Mouse (Mus musculus): ENCODE data around the gene Hmx2. TPM values are rescaled to one million over a fixed set of nuclear protein-coding genes. Genes with fewer than 3 reads are reported as not detected.

Gene Hmx2
- polyA plus RNA-seq, 1 experiment from 2014 or later: 2.7 TPM

DNA sequence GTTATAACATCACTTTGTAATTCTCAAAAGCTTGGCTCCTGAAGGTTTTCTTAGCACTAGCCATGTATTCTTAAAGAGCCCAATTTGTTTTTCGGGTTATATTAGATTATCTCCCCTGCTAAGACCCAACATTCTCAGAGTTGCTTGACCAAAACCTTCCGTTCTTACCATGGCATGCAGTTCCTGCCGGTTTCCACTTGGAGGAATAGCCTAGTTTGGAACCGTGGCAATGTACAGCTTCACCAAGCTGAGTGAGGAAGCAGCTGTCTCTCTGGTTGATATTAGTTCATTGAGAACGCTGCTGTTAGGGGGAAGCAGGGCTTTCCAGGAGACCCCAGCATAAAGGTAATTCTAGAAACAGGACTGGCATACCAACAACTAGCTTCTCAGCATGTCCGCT is 26.7 kb downstream of the Hmx2 start:
- no peak overlapping the region for H3K4me3 ChIP-seq (ENCODE audit: low read depth, low read length)
- H3K36me3 ChIP-seq (ENCODE audit: control insufficient read depth, insufficient read depth, low read length): peaks cover 10% of the 10 kb centered on the region; the same call in 1 of the 2 replicates
- no peak overlapping the region for H3K27ac ChIP-seq (ENCODE audit: low read depth, low read length)
- H3K9me3 ChIP-seq (ENCODE audit: control insufficient read depth, low read length): no peaks in the 10 kb centered on the region
- ATAC-seq (ENCODE audit: low FRiP score) (no peak), DNase-seq (ENCODE audit: low spot score) (no peak)
- no peak overlapping the region for H3K9ac ChIP-seq (ENCODE audit: low read depth, low read length)
- WGBS: 74% methylated on average over 6 of the region's 6 CpGs
- no peak overlapping the region for H3K4me2 ChIP-seq (replicated peaks; ENCODE audit: low read depth, low read length)
- H3K4me1 ChIP-seq (replicated peaks; ENCODE audit: control insufficient read depth, insufficient read depth, low read length): no peaks in the 10 kb centered on the region
- H3K27me3 ChIP-seq (ENCODE audit: control insufficient read depth, insufficient read depth, low read length): no peaks in the 10 kb centered on the region

DNA sequence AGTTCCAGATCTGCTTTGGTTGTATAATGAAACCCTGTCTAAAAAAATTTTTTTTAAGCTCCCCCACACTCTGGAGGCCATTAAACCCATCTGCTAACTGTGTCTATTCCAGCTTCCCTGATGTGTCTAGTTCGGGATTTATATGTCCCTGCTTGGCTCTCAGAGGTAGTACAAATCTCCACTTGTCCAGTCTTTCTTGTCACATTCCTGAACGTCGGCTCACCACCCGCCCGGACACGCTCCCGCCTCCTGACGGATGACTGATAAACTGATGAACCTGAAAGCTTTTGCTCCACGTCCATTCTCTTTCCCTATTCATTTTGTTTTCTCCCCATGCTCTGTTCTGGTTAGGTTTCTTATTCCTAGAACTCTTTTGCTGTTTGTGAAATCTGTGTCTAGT is 33.6 kb downstream of the Hmx2 start:
- no peak for ATAC-seq (ENCODE audit: low FRiP score)
- Histone ChIP-seq H3K4me2 (replicated peaks; ENCODE audit: low read depth, low read length) (no peak overlapping the region), H3K36me3 (ENCODE audit: control insufficient read depth, insufficient read depth, low read length) (no peaks in the 10 kb centered on the region), H3K9ac (ENCODE audit: low read depth, low read length) (no peak overlapping the region), H3K27me3 (ENCODE audit: control insufficient read depth, insufficient read depth, low read length) (no peaks in the 10 kb centered on the region), H3K27ac (ENCODE audit: low read depth, low read length) (no peak overlapping the region), H3K9me3 (ENCODE audit: control insufficient read depth, low read length) (no peaks in the 10 kb centered on the region), H3K4me3 (ENCODE audit: low read depth, low read length) (no peak overlapping the region), H3K4me1 (replicated peaks; ENCODE audit: control insufficient read depth, insufficient read depth, low read length) (no peaks in the 10 kb centered on the region)
- 71% methylated on average over 9 of the region's 9 CpGs for WGBS
- no peak for DNase-seq (ENCODE audit: low spot score)

DNA sequence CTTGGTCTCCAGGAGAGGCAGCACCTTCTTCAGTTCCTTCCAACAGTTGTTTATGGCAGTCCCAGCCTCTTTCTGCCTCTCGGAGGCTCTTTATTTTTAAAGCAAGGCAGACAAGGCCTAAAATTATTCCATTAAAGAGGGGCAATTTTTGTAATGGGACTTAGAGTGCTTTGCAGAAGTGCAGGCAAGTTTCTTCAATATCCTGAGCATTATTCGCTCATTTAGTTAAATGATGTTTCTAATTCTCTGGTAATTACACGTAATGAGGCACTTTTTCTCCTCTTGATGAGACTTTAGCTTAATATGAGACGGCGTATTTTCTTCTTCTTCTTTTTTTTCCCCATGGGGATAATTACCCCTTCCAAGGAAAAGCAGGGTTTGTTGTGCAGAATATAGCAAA is 37.0 kb downstream of the Hmx2 start:
- WGBS: 87% methylated on average over 5 of the region's 5 CpGs
- no peaks in the 10 kb centered on the region for H3K27me3 ChIP-seq (ENCODE audit: control insufficient read depth, insufficient read depth, low read length)
- no peak for DNase-seq (ENCODE audit: low spot score)

DNA sequence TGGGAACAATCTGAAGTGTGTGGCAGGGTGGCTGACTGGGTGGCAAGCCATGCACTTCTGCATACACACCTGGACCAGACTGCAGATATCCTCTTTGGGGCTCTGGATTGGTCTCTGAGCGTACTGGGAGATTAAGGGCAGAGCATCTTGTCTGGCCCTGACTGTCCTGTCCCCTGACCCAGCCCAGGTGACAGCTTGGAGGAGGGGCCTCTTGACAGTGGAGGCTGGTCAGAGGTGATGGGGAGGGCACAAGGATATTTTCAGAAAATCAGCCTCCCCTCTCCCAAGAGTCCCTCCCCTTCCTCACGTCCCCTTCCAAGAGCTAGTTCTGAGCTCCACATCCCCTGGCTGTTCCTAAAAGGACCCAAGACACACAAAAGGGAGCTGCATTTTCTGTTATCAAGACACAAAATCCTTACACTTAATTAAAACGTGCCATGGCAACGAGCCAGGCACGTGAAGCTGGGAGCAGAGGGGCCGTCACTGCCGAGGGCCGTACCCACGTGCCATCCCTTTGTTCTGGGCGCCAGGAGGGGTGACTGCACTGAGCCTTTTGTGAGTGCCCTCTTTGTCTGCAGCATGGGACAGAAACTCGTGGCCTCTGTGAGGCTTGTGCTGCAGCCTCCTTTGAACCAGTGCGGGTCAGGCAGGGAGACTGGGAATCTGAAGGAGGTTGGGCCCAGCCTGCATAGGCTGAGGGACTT is 49.4 kb downstream of the Hmx2 start:
- ATAC-seq (ENCODE audit: low FRiP score) (peak; percentile 94), DNase-seq (ENCODE audit: low spot score) (peak; percentile 85)
- 7% methylated on average over 12 of the region's 12 CpGs for WGBS
- peak overlapping the region; percentile 12; the same call in 1 of the 2 replicates for H3K9ac ChIP-seq (ENCODE audit: low read depth, low read length)
- H3K9me3 ChIP-seq (ENCODE audit: control insufficient read depth, low read length): no peaks in the 10 kb centered on the region
- no peak overlapping the region for H3K4me3 ChIP-seq (ENCODE audit: low read depth, low read length)
- peaks cover 3% of the 10 kb centered on the region; the same call in 1 of the 2 replicates for H3K4me1 ChIP-seq (replicated peaks; ENCODE audit: control insufficient read depth, insufficient read depth, low read length)
- H3K27me3 ChIP-seq (ENCODE audit: control insufficient read depth, insufficient read depth, low read length): peaks cover 29% of the 10 kb centered on the region
- peak overlapping the region; percentile 1; the same call in 1 of the 2 replicates for H3K4me2 ChIP-seq (replicated peaks; ENCODE audit: low read depth, low read length)
- H3K36me3 ChIP-seq (ENCODE audit: control insufficient read depth, insufficient read depth, low read length): no peaks in the 10 kb centered on the region
- H3K27ac ChIP-seq (ENCODE audit: low read depth, low read length): peak overlapping the region; percentile 48; the same call in 1 of the 2 replicates

More for the DNA sequence above, 37.0 kb downstream of the Hmx2 start:
- Histone ChIP-seq H3K4me1 (replicated peaks; ENCODE audit: control insufficient read depth, insufficient read depth, low read length) (no peaks in the 10 kb centered on the region), H3K27ac (ENCODE audit: low read depth, low read length) (no peak overlapping the region), H3K4me3 (ENCODE audit: low read depth, low read length) (no peak overlapping the region), H3K9me3 (ENCODE audit: control insufficient read depth, low read length) (no peaks in the 10 kb centered on the region), H3K9ac (ENCODE audit: low read depth, low read length) (no peak overlapping the region), H3K4me2 (replicated peaks; ENCODE audit: low read depth, low read length) (no peak overlapping the region), H3K36me3 (ENCODE audit: control insufficient read depth, insufficient read depth, low read length) (no peaks in the 10 kb centered on the region)
- no peak for ATAC-seq (ENCODE audit: low FRiP score)

DNA sequence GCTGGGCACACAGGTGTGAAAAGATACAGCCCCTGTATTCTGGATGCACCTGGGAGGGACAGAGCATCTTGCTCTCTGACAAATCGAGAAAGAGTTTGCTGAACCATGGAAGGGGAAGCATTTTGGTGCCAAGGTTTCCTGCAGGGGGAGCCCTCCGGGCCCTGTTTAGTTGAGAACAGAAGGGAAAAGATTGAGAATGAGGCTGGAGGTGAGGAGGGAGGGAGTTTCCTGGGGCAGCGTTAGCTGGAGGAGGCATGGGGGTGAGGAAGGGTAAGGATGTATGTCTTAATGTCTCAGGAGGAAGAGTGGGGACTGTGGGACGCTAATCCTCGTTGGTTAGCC is 49.9 kb downstream of the Hmx2 start:
- H3K9ac ChIP-seq (ENCODE audit: low read depth, low read length): peak overlapping the region; percentile 12; the same call in 1 of the 2 replicates
- 0 out of 2 replicates have a peak overlapping the region, but pooled peaks have one; percentile 1 for H3K4me2 ChIP-seq (replicated peaks; ENCODE audit: low read depth, low read length)
- no peak overlapping the region for H3K4me3 ChIP-seq (ENCODE audit: low read depth, low read length)
- ATAC-seq (ENCODE audit: low FRiP score) (no peak; the same call in 1 of the 2 replicates), DNase-seq (ENCODE audit: low spot score) (peak; percentile 83)
- H3K4me1 ChIP-seq (replicated peaks; ENCODE audit: control insufficient read depth, insufficient read depth, low read length): peaks cover 3% of the 10 kb centered on the region; the same call in 1 of the 2 replicates
- peak overlapping the region; percentile 48; the same call in 1 of the 2 replicates for H3K27ac ChIP-seq (ENCODE audit: low read depth, low read length)
- H3K9me3 ChIP-seq (ENCODE audit: control insufficient read depth, low read length): no peaks in the 10 kb centered on the region
- WGBS: 4% methylated on average over 5 of the region's 5 CpGs
- H3K27me3 ChIP-seq (ENCODE audit: control insufficient read depth, insufficient read depth, low read length): peaks cover 29% of the 10 kb centered on the region
- H3K36me3 ChIP-seq (ENCODE audit: control insufficient read depth, insufficient read depth, low read length): no peaks in the 10 kb centered on the region

DNA sequence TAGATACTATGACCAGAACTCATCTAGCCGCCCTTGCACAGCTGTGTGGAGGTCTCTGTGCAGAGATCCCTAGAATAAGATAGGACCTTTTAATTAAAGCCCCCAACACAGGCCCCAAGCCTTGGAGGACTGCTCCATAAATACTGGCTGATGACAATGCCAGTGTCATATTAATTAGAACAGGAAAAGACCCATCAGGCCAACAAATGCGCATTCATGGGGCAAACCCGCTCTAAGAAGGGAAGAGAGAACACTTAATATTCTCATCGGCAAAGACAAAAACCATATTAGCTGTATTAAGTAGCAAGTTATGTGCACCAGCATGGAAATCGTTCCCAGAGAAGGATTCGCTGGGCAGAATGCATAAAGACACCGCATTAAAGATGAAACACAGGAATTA is 53.5 kb downstream of the Hmx2 start:
- Histone ChIP-seq H3K9ac (ENCODE audit: low read depth, low read length) (no peak overlapping the region), H3K27me3 (ENCODE audit: control insufficient read depth, insufficient read depth, low read length) (peaks cover 21% of the 10 kb centered on the region), H3K4me2 (replicated peaks; ENCODE audit: low read depth, low read length) (no peak overlapping the region), H3K4me3 (ENCODE audit: low read depth, low read length) (no peak overlapping the region), H3K9me3 (ENCODE audit: control insufficient read depth, low read length) (no peaks in the 10 kb centered on the region), H3K27ac (ENCODE audit: low read depth, low read length) (no peak overlapping the region), H3K4me1 (replicated peaks; ENCODE audit: control insufficient read depth, insufficient read depth, low read length) (peaks cover 3% of the 10 kb centered on the region; the same call in 1 of the 2 replicates), H3K36me3 (ENCODE audit: control insufficient read depth, insufficient read depth, low read length) (no peaks in the 10 kb centered on the region)
- 84% methylated on average over 7 of the region's 7 CpGs for WGBS
- ATAC-seq (ENCODE audit: low FRiP score): no peak
- no peak for DNase-seq (ENCODE audit: low spot score)

DNA sequence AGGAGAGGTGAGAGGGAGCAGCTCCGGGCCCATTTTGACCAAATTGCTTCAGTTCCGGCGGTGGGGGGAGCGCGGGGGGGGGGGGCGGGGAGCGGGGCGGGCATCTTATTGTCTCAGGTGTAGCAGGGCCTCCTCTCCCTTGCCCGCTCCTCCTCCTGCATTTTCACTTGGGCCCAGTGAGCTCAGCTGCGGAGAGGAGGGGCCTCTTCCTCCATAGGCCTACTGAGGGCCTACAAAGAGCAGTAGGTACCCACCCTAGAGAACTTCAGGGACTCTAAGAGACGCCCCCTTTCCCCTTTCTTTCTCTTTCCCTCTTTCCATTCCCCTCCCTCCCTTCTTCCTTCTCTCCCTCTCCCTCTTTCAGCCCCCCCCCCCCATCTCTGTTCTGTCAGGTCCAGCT is 54.6 kb downstream of the Hmx2 start:
- Histone ChIP-seq H3K27ac (ENCODE audit: low read depth, low read length) (no peak overlapping the region), H3K4me1 (replicated peaks; ENCODE audit: control insufficient read depth, insufficient read depth, low read length) (peaks cover 3% of the 10 kb centered on the region; the same call in 1 of the 2 replicates), H3K4me2 (replicated peaks; ENCODE audit: low read depth, low read length) (no peak overlapping the region), H3K9me3 (ENCODE audit: control insufficient read depth, low read length) (no peaks in the 10 kb centered on the region), H3K27me3 (ENCODE audit: control insufficient read depth, insufficient read depth, low read length) (peaks cover 17% of the 10 kb centered on the region), H3K9ac (ENCODE audit: low read depth, low read length) (no peak overlapping the region), H3K36me3 (ENCODE audit: control insufficient read depth, insufficient read depth, low read length) (no peaks in the 10 kb centered on the region), H3K4me3 (ENCODE audit: low read depth, low read length) (no peak overlapping the region)
- ATAC-seq (ENCODE audit: low FRiP score) (no peak), DNase-seq (ENCODE audit: low spot score) (no peak)
- 9% methylated on average over 9 of the region's 11 CpGs for WGBS

DNA sequence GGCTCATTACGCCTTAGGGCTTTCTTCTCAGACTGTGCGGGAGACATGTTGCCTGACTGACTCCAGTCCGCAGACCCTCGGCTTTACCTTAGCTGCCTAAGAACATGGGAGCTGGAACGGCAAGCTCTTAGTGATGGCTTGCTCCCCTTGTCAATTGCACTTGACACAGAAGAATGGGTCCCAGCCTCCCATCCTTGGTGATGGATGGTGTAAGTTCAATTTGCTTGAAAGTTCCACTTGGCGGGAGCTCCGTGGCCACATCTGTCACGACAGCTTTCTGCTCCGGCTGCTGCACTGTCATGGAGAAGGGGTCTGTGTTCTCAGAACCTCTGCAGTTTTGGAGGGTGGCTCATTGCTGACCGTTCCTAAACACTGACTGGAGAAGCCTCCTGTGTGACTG is 56.4 kb downstream of the Hmx2 start:
- H3K4me1 ChIP-seq (replicated peaks; ENCODE audit: control insufficient read depth, insufficient read depth, low read length): no peaks in the 10 kb centered on the region
- H3K4me2 ChIP-seq (replicated peaks; ENCODE audit: low read depth, low read length): no peak overlapping the region
- no peak overlapping the region for H3K9ac ChIP-seq (ENCODE audit: low read depth, low read length)
- DNase-seq (ENCODE audit: low spot score) (no peak), ATAC-seq (ENCODE audit: low FRiP score) (no peak)
- H3K27me3 ChIP-seq (ENCODE audit: control insufficient read depth, insufficient read depth, low read length): peaks cover 8% of the 10 kb centered on the region
- H3K4me3 ChIP-seq (ENCODE audit: low read depth, low read length): no peak overlapping the region
- H3K27ac ChIP-seq (ENCODE audit: low read depth, low read length): no peak overlapping the region
- H3K9me3 ChIP-seq (ENCODE audit: control insufficient read depth, low read length): no peaks in the 10 kb centered on the region
- H3K36me3 ChIP-seq (ENCODE audit: control insufficient read depth, insufficient read depth, low read length): no peaks in the 10 kb centered on the region
- 91% methylated on average over 10 of the region's 10 CpGs for WGBS

DNA sequence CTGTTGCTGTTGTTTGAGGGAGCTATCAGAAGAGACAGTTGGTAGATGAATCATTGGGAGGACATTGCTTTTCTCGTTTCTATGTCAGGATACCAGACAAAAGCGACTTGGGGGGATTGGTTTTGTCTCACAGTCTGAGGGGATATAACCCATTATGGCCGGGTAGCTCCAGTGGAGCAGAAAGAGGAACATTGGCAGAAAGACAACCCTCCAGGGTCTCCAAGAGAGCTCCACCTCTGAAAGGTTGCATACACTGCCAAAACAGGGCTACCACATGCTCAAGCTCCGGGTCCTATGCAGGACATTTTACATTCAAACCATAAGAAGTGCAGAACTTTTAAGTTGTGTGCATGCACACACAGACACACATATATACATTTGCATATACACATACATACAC is 56.9 kb downstream of the Hmx2 start:
- DNase-seq (ENCODE audit: low spot score) (no peak), ATAC-seq (ENCODE audit: low FRiP score) (no peak)
- Histone ChIP-seq H3K4me3 (ENCODE audit: low read depth, low read length) (no peak overlapping the region), H3K9me3 (ENCODE audit: control insufficient read depth, low read length) (no peaks in the 10 kb centered on the region), H3K27me3 (ENCODE audit: control insufficient read depth, insufficient read depth, low read length) (peaks cover 3% of the 10 kb centered on the region; the same call in 1 of the 2 replicates), H3K4me2 (replicated peaks; ENCODE audit: low read depth, low read length) (no peak overlapping the region), H3K36me3 (ENCODE audit: control insufficient read depth, insufficient read depth, low read length) (no peaks in the 10 kb centered on the region), H3K4me1 (replicated peaks; ENCODE audit: control insufficient read depth, insufficient read depth, low read length) (no peaks in the 10 kb centered on the region), H3K9ac (ENCODE audit: low read depth, low read length) (no peak overlapping the region), H3K27ac (ENCODE audit: low read depth, low read length) (no peak overlapping the region)
- WGBS: 70% methylated on average over 4 of the region's 4 CpGs
